Mouse (Mus musculus) lung, postnatal 10 days (tissue): ENCODE data around the gene Dusp7.

Experiments used
- DNase-seq: peaks from one replicate; pipeline ENCODE4 v3.0.0; 2021

The Dusp7 gene

DNA sequence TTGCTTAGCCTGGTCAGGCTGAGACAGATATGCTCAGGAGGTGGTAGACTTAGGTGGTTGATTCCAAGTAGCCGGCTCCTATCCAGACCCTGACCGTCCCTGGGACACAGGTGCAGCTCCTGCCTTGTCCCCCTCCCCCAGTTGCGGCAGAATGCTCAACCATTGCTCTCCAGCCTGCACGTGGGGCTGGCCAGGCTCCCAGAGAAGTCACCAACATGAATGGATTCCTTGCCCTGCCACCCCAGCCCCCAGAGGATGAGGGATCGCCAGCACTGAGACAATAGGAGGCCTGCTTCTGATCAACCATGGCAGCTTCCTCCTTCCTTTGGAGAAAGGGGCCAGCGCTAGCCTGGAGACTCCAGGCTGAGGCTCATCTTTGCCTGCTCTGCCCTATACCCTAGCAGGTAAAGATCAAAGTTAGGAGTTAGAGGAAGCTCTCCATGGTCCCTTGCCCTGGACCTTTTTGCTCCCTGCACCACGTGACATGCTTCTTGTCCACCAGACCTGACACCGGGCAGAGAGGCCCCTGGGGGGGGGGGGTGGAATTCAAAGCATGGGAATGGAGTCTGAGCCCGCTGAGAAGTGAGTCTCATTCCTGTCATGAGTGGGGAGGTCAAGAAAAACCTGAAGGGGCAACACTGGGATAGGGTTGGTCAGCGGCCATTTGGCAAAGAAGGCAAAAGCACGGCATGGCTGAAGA, 24.5 kb downstream of the Dusp7 start:
- peak; percentile 47 for DNase-seq

DNA sequence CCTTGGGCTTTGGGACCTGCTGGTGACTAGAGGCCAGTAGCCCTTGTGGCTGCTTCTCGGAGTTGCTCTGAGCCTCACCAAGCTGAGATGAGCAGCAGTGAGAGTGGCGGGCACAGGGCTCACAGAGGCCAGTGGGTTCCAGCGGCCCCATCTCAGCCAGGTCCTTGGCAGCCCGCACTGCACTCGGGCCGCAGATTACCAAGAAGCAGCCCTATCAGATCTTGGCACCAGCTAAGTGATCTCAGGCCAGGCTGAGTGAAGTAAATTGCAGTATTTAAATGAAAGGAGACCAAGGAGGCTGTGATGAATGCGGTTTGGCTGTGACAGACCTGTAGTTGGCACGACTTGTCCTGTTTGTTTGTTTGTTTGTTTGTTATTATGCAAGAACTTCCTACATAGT, 25.1 kb downstream of the Dusp7 start:
- DNase-seq = no peak

DNA sequence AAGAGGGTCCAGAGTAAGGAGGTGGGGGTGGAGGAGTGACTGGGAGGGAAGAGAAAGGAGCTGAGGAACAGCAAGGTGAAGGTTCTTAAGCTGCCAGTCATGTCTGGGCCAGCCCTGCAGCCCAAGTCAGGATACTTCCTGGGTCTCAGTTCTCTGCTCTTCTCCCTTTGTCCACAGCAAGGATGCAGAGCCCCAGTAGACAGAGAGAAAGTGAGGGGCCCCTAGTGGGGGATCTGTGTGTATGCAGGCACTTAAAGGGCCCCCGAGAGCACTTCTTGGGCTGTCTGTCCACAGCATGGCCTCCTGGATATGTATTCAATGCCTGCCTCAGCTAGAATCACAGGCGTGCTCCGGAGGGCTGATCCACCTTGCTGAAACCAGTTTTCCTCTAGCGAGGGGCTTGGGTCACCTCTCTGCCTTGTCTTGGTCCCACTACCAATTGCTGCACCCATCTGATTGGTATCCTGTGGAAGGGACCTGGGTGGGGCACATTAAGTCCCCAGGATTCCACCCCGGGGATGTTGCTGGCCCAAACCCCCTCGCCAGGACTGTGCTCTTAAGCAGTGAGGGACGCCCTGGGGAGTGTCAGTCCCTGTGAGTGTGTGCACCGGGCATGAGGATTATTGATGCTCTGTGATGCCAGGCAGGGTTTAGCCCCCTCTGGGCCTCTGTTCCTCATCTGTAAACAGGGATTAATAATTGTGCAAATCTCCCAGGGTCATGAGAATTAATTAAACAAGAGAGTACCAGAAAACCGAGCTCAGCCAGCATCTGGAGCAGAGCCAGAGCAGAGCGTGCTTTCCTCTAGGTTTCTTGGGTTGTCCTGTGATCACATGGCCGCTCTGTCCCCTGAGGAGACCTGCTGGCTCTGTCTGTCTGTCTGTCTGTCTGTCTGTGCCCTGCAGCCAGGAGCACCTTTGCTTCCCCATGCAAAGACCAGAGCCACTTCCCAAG, 26.5 kb downstream of the Dusp7 start:
- peak; percentile 69 for DNase-seq

DNA sequence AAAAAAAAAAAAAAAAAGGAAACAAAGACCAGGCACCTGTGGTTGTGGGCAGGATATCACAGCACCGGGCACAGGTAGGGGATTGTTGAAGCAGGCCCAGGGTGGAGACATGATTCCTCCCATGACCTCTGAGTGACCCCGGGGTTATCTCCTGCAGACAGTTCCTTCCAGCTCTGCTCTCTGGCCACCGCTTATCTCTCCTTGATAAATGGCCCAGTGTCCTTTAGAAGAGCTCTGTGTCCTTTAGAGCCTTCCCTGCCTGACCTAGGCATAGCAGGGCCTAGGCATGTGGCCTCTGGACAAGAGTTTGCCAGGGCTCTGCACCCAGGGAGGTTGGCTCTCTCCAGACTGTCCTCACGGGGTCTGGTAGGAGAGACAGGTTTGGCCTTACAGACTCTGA, 29.3 kb downstream of the Dusp7 start:
- no peak for DNase-seq

DNA sequence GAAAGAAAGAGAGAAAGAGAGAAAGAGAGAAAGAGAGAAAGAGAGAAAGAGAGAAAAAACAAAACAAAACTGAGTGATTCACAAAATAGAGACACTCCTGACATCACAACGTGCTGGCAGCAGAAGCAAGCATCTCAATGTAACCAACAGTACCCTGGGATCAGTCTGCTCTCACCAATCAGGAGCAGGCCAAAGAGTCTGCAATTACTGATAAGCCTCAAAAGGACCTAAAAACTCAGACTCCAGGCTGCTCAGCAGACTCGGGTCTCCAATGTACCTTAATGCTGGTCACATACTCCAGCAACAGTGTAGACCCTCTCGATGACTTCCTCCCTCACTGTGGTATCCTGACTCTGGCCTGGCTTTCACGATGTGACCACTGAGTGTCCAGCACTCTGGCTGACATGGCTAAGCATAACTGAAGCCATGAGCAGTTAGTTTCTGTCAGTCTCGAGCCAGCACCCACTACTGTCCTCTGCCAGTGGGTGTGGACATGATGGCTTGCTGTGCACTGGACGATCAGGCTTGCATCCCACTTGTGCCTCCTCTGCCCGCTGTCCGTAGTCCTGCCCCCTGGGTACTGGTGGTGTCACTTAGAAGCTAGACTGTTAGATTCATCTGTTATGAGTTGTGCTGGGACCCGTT, 30.4 kb downstream of the Dusp7 start:
- DNase-seq = no peak

DNA sequence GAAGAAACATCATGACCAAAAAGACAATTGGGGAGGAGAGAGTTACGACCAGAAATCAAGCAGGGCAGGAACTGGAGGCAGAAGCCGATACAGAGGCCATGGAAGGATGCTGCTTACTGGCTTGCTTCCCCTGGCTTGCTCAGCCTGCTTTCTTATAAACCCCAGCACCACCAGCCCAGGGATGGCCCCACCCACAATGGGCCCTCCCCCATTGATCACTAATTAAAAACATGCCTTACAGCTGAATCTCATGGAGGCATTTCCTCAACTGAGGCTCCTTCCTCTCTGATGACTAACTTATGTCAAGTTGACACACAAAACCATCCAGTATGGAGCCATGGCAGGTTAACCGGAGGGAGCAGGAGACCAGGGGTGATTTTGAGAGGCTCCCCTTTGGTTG, 31.4 kb downstream of the Dusp7 start:
- DNase-seq = no peak

DNA sequence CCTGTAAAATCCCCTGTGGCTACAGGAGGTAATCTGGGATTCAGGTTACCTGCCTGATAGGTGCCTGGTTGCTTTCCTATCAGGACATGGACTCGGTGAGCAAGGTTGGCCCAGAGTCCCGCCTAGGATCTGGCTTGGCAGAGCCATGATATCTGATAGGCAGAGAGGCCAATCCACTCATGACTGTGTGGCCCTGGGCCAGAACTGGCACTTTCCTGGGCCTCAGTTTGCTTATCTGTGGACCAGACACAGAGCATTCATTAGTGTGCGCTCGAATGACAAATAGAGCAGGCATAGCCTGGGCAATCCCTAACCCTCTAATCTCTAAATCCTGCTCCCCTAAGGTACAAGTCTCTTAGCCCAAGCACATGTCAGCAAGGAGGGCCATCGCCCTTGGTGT, 33.7 kb downstream of the Dusp7 start:
- DNase-seq = no peak

DNA sequence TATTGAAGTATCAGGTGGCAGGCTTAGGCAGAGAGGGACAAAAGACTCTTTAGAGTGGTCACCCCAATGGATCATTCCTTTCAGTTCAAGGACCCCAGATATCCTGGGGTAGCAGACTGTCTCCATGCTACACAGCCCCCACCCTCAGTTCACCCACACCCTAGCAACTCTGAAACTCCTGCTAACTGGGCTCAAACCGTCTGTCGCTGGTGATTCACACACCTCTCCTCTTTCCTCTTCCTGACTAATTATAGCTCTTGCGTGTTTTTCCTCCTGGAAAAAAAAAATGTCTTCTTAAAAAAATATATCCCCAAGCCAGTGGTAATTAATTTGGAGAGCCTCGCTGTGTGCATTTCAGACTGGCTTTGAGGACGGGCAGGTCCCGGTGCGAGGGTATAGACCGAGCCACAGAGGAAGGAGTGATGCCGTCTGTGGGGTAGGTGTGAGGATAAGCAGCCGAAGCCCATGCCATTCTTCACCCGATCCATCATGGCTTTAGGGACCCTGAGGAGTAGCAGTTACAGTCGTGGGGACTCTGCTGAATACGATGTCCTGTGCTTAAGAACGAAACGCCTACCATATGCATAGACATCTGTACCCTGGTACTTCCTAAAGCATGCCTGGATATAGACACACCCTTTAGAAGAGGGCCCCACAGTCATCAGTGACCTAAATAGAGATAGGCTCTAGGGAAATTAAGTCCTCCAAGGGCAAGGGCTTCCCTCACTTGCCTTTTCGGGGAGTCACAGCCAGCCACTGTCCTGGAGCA, 34.4 kb downstream of the Dusp7 start:
- DNase-seq = no peak

DNA sequence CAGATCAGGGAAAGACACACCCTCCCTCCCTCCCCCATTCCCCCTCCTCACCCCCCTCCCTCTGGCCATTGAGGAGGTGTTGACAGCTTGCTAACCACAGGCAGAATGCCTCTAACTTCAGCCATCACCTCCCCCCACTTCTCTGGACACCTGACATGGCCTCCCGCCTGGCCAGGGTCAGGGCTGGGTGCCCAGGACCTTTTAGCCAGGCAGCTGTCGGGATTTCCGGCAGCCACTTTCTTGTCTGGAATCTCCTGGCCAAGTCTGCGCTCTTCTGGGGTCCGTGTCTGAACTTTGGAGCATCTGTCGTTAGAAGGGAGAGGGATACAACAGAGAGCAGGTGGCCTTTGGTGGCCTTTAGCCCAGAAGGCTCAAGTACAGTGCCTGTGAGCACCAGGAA, 36.8 kb downstream of the Dusp7 start:
- peak; percentile 89 for DNase-seq

DNA sequence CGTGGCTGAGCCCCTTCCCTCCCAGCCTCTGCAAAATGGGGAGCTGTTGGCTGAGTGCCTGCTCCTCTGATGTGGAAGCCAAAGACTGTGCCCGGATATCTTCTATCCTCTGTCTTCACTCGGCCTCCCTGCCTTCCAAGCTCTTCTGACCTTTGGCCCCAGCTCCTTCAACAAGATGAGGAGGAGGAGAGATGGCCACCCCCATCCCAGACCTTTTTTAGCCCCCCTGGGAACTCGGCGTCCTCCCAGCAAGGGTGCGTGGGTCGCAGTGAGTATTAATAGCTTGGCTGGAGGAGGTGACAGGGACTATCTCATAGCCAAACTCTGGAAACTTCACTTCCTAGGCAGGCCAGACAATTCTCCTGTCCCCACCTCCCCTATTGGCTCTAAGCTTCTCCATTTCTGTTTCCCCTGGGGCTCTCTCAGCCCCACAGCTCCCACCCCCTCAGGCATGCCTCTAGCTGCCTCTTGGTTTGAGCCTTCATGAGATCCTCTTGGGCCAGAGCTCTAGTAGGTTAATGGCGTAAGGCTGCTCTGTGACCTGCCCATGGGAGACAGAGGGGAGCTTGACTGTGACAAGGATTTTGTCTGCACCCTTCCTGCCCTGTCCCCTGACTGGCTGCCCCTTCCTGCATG, 38.1 kb downstream of the Dusp7 start:
- peak; percentile 81 for DNase-seq

DNA sequence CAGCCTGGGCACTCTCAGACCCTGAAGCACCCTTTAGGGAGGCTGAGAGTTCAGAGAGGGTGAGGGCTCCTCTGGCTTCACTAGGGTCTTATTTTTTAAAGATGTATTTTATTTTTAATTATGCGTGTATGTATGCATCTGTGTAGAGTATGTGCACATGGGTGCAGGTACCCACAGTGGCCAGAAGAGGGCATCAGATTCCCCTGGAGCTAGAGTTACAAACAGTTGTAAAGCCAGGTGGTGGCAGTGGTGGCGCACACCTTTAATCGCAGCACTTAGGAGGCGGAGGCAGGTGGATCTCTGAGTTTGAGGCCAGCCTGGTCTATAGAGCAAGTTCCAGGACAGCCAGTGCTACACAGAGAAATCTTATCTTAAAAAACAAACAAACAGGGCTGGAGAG, 40.7 kb downstream of the Dusp7 start:
- DNase-seq = no peak

DNA sequence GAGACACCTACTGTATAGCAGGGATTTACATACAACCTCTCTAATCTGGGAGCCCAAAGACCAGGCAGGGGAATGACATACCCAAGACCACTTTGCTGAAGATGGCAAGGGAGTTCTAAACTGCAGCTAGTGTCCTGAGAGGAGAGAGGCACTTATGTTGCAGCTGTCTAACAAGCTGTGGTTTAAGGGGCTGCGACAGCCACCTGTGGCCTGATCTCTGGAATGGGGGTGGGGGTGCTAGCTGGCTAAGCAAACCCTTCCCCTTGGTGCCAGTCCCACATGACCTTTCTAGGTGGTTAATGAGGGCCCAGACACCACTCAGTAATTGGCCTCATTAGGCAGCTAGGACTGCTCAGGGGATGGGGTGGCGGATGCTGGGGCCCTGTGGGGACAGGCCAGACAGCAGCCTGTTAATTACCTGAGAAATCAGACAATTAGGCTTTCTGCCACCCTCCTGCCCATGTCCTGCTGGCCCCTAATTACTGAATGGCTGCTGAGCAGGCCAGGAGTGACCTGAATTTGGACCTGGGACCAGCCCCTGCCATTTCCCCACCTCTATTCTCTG, 41.7 kb downstream of the Dusp7 start:
- no peak for DNase-seq

DNA sequence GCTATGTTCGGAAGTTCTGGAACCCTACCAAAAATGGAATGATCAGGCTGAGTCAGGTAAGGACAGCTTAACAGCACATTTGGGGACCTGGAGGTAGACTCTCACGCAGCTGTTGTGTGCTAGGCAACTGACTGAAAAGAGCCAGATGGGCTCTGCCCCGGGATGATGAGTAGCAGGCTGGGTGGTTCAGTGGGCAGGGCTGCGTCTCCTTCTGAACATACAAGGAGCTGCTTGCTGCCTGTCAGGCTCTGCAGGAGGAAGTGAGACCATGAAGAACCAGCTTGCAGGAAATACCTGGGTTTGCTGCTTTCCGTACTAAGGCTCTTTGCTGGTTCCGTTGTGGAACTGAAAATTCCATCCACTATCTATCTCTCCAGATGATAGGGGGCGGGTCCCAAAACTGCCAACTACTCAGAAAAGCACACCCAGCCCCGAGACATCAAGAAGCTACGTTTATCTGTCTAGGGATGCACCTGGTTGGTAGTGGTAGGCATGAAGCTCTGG, 42.7 kb downstream of the Dusp7 start:
- DNase-seq = no peak

DNA sequence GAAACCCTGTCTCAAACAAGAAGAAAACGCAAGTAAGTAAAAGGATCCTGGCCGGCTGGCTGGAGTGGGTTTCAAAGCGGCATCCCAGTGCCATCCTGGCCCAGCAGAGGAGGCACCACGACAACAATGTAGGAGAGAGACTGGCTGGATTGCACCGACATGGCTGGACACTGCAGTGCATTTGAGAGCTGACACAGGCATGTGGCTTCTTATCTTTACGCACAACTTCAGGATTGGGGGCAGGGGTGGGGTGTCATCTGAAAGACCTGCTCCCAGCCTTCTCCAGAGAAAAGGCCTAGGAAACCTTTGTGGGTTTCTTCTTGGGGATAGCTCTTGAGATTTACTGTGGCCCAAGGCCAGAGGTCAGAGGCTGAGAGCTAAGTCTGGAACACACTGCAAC, 43.3 kb downstream of the Dusp7 start:
- no peak for DNase-seq

DNA sequence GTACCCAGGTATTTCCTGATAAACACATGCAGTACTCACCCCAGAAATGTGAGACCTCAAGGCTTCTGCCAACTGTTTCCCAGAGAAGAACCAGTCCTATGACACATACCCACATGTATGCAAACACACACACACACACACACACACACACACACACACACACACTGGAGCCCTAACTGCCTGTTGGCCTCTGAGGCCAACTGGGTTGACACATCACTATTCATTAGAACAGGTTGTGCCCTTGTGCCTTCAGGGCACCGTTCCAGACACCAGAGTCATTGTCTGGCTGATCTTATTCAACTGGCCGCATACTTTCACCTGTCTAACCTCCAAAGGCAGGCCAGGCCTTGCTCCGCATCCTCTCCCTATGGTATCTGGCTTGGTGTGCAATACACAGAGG, 43.8 kb downstream of the Dusp7 start:
- DNase-seq = no peak

DNA sequence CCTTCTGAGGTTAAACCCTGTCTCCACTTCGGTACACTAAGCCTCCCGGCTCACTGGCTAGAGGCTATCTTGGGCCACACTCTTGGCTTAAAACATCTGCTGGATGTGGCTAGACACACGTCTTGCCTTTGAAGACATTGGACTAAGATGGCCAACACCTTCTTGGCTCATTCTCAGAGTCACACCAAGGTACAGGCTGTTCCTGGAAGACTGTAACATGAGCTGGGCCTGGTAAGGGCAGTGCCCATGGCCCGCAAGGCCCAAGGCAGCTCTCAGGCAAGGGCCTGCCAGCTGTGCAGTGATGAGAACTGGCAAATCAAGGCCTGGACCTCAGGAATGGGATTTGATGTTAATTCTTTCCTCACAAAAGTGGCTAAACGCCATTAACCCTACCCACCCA, 45.2 kb downstream of the Dusp7 start:
- no peak for DNase-seq

DNA sequence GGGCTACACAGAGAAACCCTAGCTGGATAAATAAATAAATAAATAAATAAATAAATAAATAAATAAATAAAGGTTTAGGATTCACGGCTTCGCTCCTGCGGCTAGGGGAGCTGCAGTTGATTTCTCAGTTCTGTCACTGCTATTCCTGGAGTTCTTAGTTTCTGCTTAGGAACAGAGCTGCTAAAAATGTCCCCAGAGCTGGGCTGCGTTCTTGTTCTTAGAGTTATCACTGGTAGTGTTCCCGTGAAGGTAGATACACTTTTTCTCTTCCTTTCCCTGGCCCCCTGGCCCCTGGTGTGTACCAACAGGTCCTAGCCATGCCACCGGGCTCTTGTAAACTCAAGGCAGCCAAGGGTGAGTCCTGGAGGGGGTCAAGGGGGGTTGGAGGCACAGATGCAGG, 48.4 kb downstream of the Dusp7 start:
- no peak for DNase-seq

DNA sequence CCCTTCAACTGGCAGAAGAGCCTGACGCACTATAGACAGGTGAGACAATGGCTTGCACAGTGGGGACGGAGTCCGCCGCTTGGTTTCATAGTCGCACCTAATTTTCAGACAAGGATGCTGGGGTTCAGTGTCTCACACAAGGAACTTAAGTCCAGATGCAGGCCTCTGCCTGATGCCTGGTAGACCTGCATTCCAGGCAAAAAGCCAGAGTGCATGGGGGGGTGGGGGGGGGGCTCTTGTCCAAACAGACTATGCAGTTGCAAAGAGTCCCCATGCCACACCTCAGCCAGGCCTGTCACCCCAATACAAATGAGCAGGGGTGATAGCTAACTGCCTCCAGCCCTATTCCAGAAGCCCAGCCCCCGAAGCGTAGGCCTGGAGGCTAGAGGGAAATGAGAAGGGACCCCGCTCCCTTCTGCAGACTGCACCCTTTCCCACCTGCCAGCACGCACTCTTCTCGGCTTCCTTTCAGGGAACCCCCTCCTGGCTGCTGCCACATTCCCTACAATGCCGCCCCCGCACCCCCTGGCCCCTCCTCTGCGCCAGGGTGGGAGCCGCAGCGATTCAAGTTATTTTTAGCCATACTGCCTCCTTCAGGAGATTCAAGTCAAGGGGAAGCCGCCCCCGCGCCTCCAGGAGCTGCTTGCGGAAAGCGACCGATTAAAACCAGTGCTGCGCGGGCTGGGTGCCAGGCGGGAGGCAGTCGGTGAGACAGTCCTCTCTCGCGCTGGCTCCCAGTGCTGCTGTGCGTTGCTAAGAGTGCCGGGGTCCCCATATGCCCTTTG, 49.6 kb downstream of the Dusp7 start:
- peak; percentile 90 for DNase-seq

DNA sequence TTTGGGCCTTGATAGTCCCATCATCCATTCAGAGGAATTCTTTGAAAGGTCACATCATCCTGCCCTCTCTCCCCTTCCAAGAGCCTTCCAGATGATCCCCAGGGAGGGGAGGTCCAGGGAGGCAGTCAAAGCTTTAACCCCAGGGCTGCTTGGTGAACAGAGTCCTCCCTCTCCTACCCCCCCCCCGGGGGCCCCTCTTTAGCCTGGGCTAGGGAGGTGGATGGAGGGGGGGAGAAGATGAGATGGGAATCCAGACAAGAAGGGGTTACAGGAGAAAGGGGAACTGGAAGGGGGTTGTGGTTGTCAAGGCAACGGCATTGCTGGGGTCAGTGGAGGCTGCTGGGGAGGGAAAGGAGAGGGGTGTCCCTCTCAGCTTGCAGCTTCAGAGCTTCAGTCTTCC, 52.2 kb downstream of the Dusp7 start:
- DNase-seq = no peak

DNA sequence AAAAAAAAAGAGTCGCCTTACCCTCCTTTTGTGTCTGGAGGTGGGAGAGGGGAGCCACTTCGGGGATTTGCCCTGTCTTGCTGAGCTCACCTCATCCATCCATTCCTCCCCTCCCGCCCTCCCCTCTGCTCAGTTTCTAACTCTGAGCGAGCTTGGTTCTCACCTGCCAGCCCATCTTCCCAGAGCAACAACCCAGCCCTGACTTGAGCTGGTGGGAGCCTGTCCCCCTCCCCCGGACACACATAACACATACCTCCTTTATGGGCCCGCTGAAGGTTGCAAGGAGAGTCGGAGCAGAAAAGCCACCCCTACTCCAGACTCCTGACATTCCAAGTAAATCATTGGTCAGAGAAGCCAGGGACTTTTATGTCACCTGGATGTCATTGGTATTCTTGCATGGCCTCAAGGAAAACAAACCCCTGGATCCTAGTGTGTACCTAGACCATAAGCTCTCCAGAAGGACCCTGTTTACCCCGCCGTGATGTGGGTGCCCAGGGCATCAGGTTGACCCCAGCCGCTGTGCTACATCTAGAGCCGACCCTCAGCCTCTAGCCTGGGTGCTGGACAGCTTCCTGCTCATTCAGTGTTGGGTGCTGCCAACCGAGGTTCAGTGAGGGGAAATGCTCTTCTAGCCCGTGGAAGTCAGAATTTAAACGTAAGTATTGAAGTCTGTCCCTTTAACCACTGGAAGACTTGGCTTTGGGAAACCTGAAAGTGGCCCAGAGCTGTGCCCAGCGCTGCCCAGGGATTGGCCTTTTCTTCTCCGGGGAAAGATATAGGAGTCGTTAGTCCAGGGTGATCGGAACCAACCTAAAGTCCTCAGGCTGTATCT, 52.8 kb downstream of the Dusp7 start:
- DNase-seq = no peak
